Mouse (Mus musculus): ENCODE data around the gene Clpsl2. TPM values are rescaled to one million over a fixed set of nuclear protein-coding genes. Genes with fewer than 3 reads are reported as not detected.
A peak's percentile ranks its signal among the peaks of the same experiment; 100 is the strongest.

Gene Clpsl2
- not detected for polyA plus RNA-seq (2017; shearing (Covaris generic))

GRCm38 (mm10) chr17:28549111-28549510, at the start of gene Clpsl2:
Gene Clpsl2, plus strand, starts transcription at chr17:28549411.
- no peak for ATAC-seq

- ATAC-seq, result no peak
Observed at GRCm38 (mm10) chr17:28500465-28500864, 48.7 kb upstream of the Clpsl2 start.

- ATAC-seq, result no peak
Observed at GRCm38 (mm10) chr17:28502196-28502821, 46.9 kb upstream of the Clpsl2 start.

GRCm38 (mm10) chr17:28504182-28504581, 45.0 kb upstream of the Clpsl2 start:
- no peak for ATAC-seq

GRCm38 (mm10) chr17:28505591-28505990, 43.6 kb upstream of the Clpsl2 start:
- no peak for ATAC-seq

GRCm38 (mm10) chr17:28506895-28507294, 42.3 kb upstream of the Clpsl2 start:
- ATAC-seq, result no peak

GRCm38 (mm10) chr17:28507496-28507895, 41.7 kb upstream of the Clpsl2 start:
- no peak for ATAC-seq

GRCm38 (mm10) chr17:28510445-28511342, 38.5 kb upstream of the Clpsl2 start:
- peak; percentile 12 for ATAC-seq

GRCm38 (mm10) chr17:28511616-28512541, 37.3 kb upstream of the Clpsl2 start:
- ATAC-seq, result peak; percentile 29

GRCm38 (mm10) chr17:28512696-28513095, 36.5 kb upstream of the Clpsl2 start:
- ATAC-seq, result no peak

GRCm38 (mm10) chr17:28513337-28513736, 35.9 kb upstream of the Clpsl2 start:
- no peak for ATAC-seq

- no peak for ATAC-seq
Observed at GRCm38 (mm10) chr17:28513844-28514243, 35.4 kb upstream of the Clpsl2 start.

- ATAC-seq, result no peak
Observed at GRCm38 (mm10) chr17:28514555-28514954, 34.7 kb upstream of the Clpsl2 start.

GRCm38 (mm10) chr17:28515431-28516341, 33.5 kb upstream of the Clpsl2 start:
- ATAC-seq, result peak; percentile 55

- ATAC-seq, result peak; percentile 22
Observed at GRCm38 (mm10) chr17:28516881-28517280, 32.3 kb upstream of the Clpsl2 start.

GRCm38 (mm10) chr17:28517441-28517955, 31.7 kb upstream of the Clpsl2 start, which contains the start of gene Fkbp5:
Gene Fkbp5, minus strand, starts transcription at chr17:28517527.
- no peak for ATAC-seq

GRCm38 (mm10) chr17:28517956-28518614, 31.1 kb upstream of the Clpsl2 start:
- peak; percentile 12 for ATAC-seq

GRCm38 (mm10) chr17:28518615-28519071, 30.6 kb upstream of the Clpsl2 start:
- ATAC-seq, result no peak

- ATAC-seq, result no peak
Observed at GRCm38 (mm10) chr17:28519827-28520226, 29.4 kb upstream of the Clpsl2 start.

GRCm38 (mm10) chr17:28520561-28520960, 28.6 kb upstream of the Clpsl2 start:
- ATAC-seq, result no peak

All from activated CD4-positive, CD25-positive, alpha-beta regulatory T cell, adult 4 months (primary cell).